ENCODE assay signal across 9 mouse cellular contexts in genomic region chr17:84958411-84958911, GRCm38 (mm10). TPM values are rescaled to one million over a fixed set of nuclear protein-coding genes. Genes with fewer than 3 reads are reported as not detected.
DNase-seq lines count a peak whose midpoint lies in the region; ATAC-seq and TF ChIP-seq lines count a peak whose summit lies in the region.
"Had no signal": no experiment of that assay in that cellular context is flagged by ENCODE, and none has a peak within 500 bp of the region (broad histone marks: within the 10 kb centered on the region; RNA-seq: fewer than 3 reads in every experiment).

No protein-coding gene starts in this region.

- no peak for TF ChIP-seq CTCF in thymus, adult 2 months (IDR thresholded peaks at IDR 0.05; ENCODE audit: borderline replicate concordance, control insufficient read depth, extremely low read depth, insufficient read depth, low read length, poor library complexity)

- H3K27ac ChIP-seq in thymus, adult 2 months (ENCODE audit: control insufficient read depth, insufficient read depth, low read length): no peak overlapping the region
- peak overlapping the region; percentile 95 for H3K27ac ChIP-seq in hindbrain, embryonic 12.5 days
- peak overlapping the region; percentile 96 for H3K27ac ChIP-seq in stomach, embryonic 16.5 days (ENCODE audit: low read length)

- peaks cover 11% of the 10 kb centered on the region for H3K4me1 ChIP-seq in thymus, adult 2 months (replicated peaks; ENCODE audit: control insufficient read depth, insufficient read depth, low read length)
- peaks cover 32% of the 10 kb centered on the region for H3K4me1 ChIP-seq in hindbrain, embryonic 12.5 days
- peaks cover 21% of the 10 kb centered on the region for H3K4me1 ChIP-seq in stomach, embryonic 16.5 days (ENCODE audit: control insufficient read depth, insufficient read depth, low read length)

- H3K9ac ChIP-seq in hindbrain, embryonic 12.5 days: peak overlapping the region; percentile 99
- peak overlapping the region; percentile 98 for H3K9ac ChIP-seq in stomach, embryonic 16.5 days (ENCODE audit: low read length)

- peak overlapping the region; percentile 65 for H3K4me2 ChIP-seq in hindbrain, embryonic 12.5 days (replicated peaks)
- H3K4me2 ChIP-seq in stomach, embryonic 16.5 days (ENCODE audit: low read depth, low read length): peak overlapping the region; percentile 81

- no peak for TF ChIP-seq POLR2A in thymus, adult 2 months (IDR thresholded peaks at IDR 0.05; ENCODE audit: control insufficient read depth, extremely low read depth, insufficient read depth, low read length, poor library complexity)

- no peaks in the 10 kb centered on the region for H3K9me3 ChIP-seq in hindbrain, embryonic 12.5 days (replicated peaks)
- H3K9me3 ChIP-seq in stomach, embryonic 16.5 days (replicated peaks; ENCODE audit: control insufficient read depth, low read length): no peaks in the 10 kb centered on the region

- no peaks in the 10 kb centered on the region for H3K27me3 ChIP-seq in thymus, adult 2 months (ENCODE audit: control insufficient read depth, insufficient read depth, low read length)
- H3K27me3 ChIP-seq in hindbrain, embryonic 12.5 days: no peaks in the 10 kb centered on the region
- no peaks in the 10 kb centered on the region for H3K27me3 ChIP-seq in stomach, embryonic 16.5 days (ENCODE audit: control insufficient read depth, insufficient read depth, low read length)
- H3K27me3 ChIP-seq: Patski had no signal

- under 1% methylated on average over 52 of the region's 52 CpGs for WGBS in thymus, adult 2 months
- WGBS in hindbrain, embryonic 12.5 days: under 1% methylated on average over 41 of the region's 52 CpGs
- WGBS in stomach, embryonic 16.5 days: under 1% methylated on average over 52 of the region's 52 CpGs

- ATAC-seq in hindbrain, embryonic 12.5 days (ENCODE audit: low FRiP score): no peak
- no peak for ATAC-seq in stomach, embryonic 16.5 days (ENCODE audit: insufficient read depth, low FRiP score)
- no peak for ATAC-seq in activated CD4-positive, CD25-positive, alpha-beta regulatory T cell, adult 4 months

- H3K4me3 ChIP-seq in thymus, adult 2 months (ENCODE audit: control insufficient read depth, insufficient read depth, low read length): peak overlapping the region; percentile 78
- H3K4me3 ChIP-seq in hindbrain, embryonic 12.5 days: peak overlapping the region; percentile 99
- peak overlapping the region; percentile 95 for H3K4me3 ChIP-seq in stomach, embryonic 16.5 days (replicated peaks; ENCODE audit: low read length)

- peak; percentile 57 for DNase-seq in adrenal gland, postnatal 25 days
- DNase-seq in adrenal gland, adult 2 months: no peak
- DNase-seq in thymus, adult 2 months: no peak
- DNase-seq in thymus, postnatal 36 days: no peak
- DNase-seq in lung, postnatal 10 days: peak; percentile 29

- H3K36me3 ChIP-seq in thymus, adult 2 months (ENCODE audit: control insufficient read depth, insufficient read depth, low read length): no peaks in the 10 kb centered on the region
- no peaks in the 10 kb centered on the region for H3K36me3 ChIP-seq in hindbrain, embryonic 12.5 days
- no peaks in the 10 kb centered on the region for H3K36me3 ChIP-seq in stomach, embryonic 16.5 days (ENCODE audit: control insufficient read depth, insufficient read depth, low read length)

RNA-seq across cellular contexts. Expression of gene Ppm1b, which starts 1.9 kb away (rescaled TPM):
- 143 and 172 TPM in 2 replicates for total RNA-seq in adrenal gland, postnatal 25 days (2021)
- total RNA-seq in adrenal gland, adult 2 months (2021): 100 to 1,000 TPM; 122 to 124 TPM
- 16.4 and 22.3 TPM in 2 replicates for polyA plus RNA-seq in adrenal gland, adult 2 months (2012; rRNA removed)
- 34.1 and 36.4 TPM in 2 replicates for polyA plus RNA-seq in thymus, adult 2 months (2012; rRNA removed)
- 106 and 115 TPM in 2 replicates for polyA plus RNA-seq in hindbrain, embryonic 12.5 days (2016; fragmentation: Nextera tagmentation; extraction: Ambion mirVana)
- polyA plus RNA-seq in stomach, embryonic 16.5 days (2015; fragmentation: Nextera tagmentation; extraction: Ambion mirVana): 45.0 and 56.1 TPM in 2 replicates
- 10 to 100 TPM; 13.7 to 18.1 TPM for polyA plus RNA-seq in activated CD4-positive, CD25-positive, alpha-beta regulatory T cell, adult 4 months (2017; shearing (Covaris generic))

Comparison
In these comparisons a context has a peak if more than half of its experiments do, and no peak if none do; other contexts are left out.
1. DNase-seq: peak in adrenal gland, postnatal 25 days (single experiment) and lung, postnatal 10 days (single experiment); none in adrenal gland, adult 2 months (single experiment), thymus, adult 2 months (single experiment) and thymus, postnatal 36 days (0 of 2).
2. Peak in every context shown above with its lines, with median percentiles within 50 percentile points of each other: H3K4me3 ChIP-seq.